In the genomic region with DNA sequence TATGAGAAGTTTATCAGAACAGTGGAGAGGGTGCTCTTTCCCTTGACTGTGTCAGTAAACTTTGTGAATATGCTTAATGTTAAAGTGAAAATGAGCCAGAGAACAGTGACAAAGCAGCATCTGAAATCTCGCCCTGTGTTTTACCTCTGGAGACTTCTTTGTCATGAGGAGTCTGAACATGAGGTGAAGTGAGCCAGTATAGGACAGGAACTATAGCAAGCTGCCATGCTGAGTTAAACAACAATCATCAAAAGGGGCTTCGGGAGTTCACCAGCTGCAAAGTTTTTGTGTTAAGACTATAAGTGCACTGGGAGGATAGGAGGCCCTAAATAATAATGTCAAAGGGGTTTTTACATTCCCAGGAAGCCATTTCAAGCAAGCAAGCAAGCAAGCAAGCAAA, we compare ENCODE assay signal across 26 mouse cellular contexts.
DNase-seq lines count a peak whose midpoint lies in the region; ATAC-seq lines count a peak whose summit lies in the region.
"Had no signal": no experiment of that assay in that cellular context is flagged by ENCODE, and none has a peak within 500 bp of the region (broad histone marks: within the 10 kb centered on the region; RNA-seq: fewer than 3 reads in every experiment).

No protein-coding gene starts in this region.

- no peaks in the 10 kb centered on the region for H3K36me3 ChIP-seq in hindbrain, embryonic 11.5 days (ENCODE audit: control insufficient read depth, insufficient read depth, low read length)
- H3K36me3 ChIP-seq in hindbrain, embryonic 13.5 days: no peaks in the 10 kb centered on the region
- no peaks in the 10 kb centered on the region; the same call in 1 of the 2 replicates for H3K36me3 ChIP-seq in midbrain, embryonic 12.5 days
- H3K36me3 ChIP-seq in midbrain, embryonic 16.5 days (ENCODE audit: control insufficient read depth, insufficient read depth, low read length): no peaks in the 10 kb centered on the region
- H3K36me3 ChIP-seq: embryonic facial prominence, embryonic 13.5 days; heart, embryonic 12.5 days; limb, embryonic 12.5 days; lung, embryonic 15.5 days had no signal

- DNase-seq in embryo, embryonic 10 days (ENCODE audit: low spot score): peak; percentile 14
- no peak for DNase-seq in embryo, embryonic 9.5 days (ENCODE audit: extremely low spot score)
- DNase-seq in hindbrain, embryonic 11.5 days (ENCODE audit: low spot score): no peak
- peak; percentile 20 for DNase-seq in embryo, embryonic 11 days
- no peak for DNase-seq in heart, postnatal 25 days (ENCODE audit: low spot score)
- DNase-seq: adrenal gland, adult 8-10 months; cerebellum, adult 2 months; cerebellum, postnatal 14 days; gastrocnemius, adult 2 months; gastrocnemius, postnatal 36 days; heart, adult 2 months; kidney, adult 11 months; kidney, postnatal 14 days; thymus, adult 2 months; thymus, postnatal 36 days had no signal

- peak overlapping the region; percentile 58; the same call in 1 of the 2 replicates for H3K27ac ChIP-seq in hindbrain, embryonic 11.5 days (ENCODE audit: low read depth, low read length)
- no peak overlapping the region for H3K27ac ChIP-seq in hindbrain, embryonic 13.5 days
- peak overlapping the region; percentile 56 for H3K27ac ChIP-seq in midbrain, embryonic 12.5 days (replicated peaks)
- H3K27ac ChIP-seq in midbrain, embryonic 16.5 days (ENCODE audit: low read length): no peak overlapping the region
- H3K27ac ChIP-seq: embryonic facial prominence, embryonic 13.5 days; gastrocnemius, adult 2 months; heart, adult 2 months; left cerebral cortex, adult 2 months; limb, embryonic 12.5 days; lung, embryonic 15.5 days had no signal

- no peak overlapping the region for H3K9ac ChIP-seq in hindbrain, embryonic 11.5 days (ENCODE audit: low read depth, low read length)
- H3K9ac ChIP-seq in hindbrain, embryonic 13.5 days: no peak overlapping the region
- H3K9ac ChIP-seq in midbrain, embryonic 12.5 days (replicated peaks): no peak overlapping the region
- no peak overlapping the region for H3K9ac ChIP-seq in midbrain, embryonic 16.5 days (ENCODE audit: low read depth, low read length)
- H3K9ac ChIP-seq: embryonic facial prominence, embryonic 13.5 days; heart, embryonic 12.5 days; limb, embryonic 12.5 days; lung, embryonic 15.5 days had no signal

- intact Hi-C loops in heart, postnatal 25 days (cut with DNase I): loop anchor here (10.0 kb wide), 1 partner anchor 142 kb away; no protein-coding TSS in a partner anchor

- 23% methylated on average over 2 of the region's 2 CpGs for WGBS in hindbrain, embryonic 11.5 days
- 10% methylated on average over 2 of the region's 2 CpGs for WGBS in hindbrain, embryonic 13.5 days
- 28% methylated on average over 2 of the region's 2 CpGs for WGBS in midbrain, embryonic 12.5 days
- 10% methylated on average over 2 of the region's 2 CpGs for WGBS in midbrain, embryonic 16.5 days

- H3K4me1 ChIP-seq in hindbrain, embryonic 11.5 days (replicated peaks; ENCODE audit: control insufficient read depth, insufficient read depth, low read length): no peaks in the 10 kb centered on the region
- peaks cover 5% of the 10 kb centered on the region; the same call in 1 of the 2 replicates for H3K4me1 ChIP-seq in hindbrain, embryonic 13.5 days (replicated peaks)
- H3K4me1 ChIP-seq in midbrain, embryonic 12.5 days: peaks cover 9% of the 10 kb centered on the region; the same call in 1 of the 2 replicates
- no peaks in the 10 kb centered on the region for H3K4me1 ChIP-seq in midbrain, embryonic 16.5 days (ENCODE audit: control insufficient read depth, insufficient read depth, low read length)
- H3K4me1 ChIP-seq: embryonic facial prominence, embryonic 13.5 days; heart, embryonic 12.5 days; limb, embryonic 12.5 days; lung, embryonic 15.5 days had no signal

- ATAC-seq in hindbrain, embryonic 11.5 days (ENCODE audit: low FRiP score): peak; percentile 48; the same call in 1 of the 2 replicates
- ATAC-seq in hindbrain, embryonic 13.5 days (ENCODE audit: low FRiP score): no peak
- ATAC-seq in midbrain, embryonic 12.5 days (ENCODE audit: low FRiP score, low read depth): no peak
- ATAC-seq in midbrain, embryonic 16.5 days: no peak
- ATAC-seq: activated CD4-positive, CD25-positive, alpha-beta regulatory T cell, adult 4 months; inflammation-experienced regulatory T-cells, adult 6 months had no signal

- H3K27me3 ChIP-seq in hindbrain, embryonic 11.5 days (ENCODE audit: control insufficient read depth, insufficient read depth, low read length): no peaks in the 10 kb centered on the region
- no peaks in the 10 kb centered on the region for H3K27me3 ChIP-seq in hindbrain, embryonic 13.5 days
- no peaks in the 10 kb centered on the region for H3K27me3 ChIP-seq in midbrain, embryonic 12.5 days
- no peaks in the 10 kb centered on the region for H3K27me3 ChIP-seq in midbrain, embryonic 16.5 days (ENCODE audit: control insufficient read depth, insufficient read depth, low read depth, low read length)
- H3K27me3 ChIP-seq: CH12.LX; embryonic facial prominence, embryonic 13.5 days; heart, embryonic 12.5 days; limb, embryonic 12.5 days; lung, embryonic 15.5 days had no signal

- no peak overlapping the region for H3K4me3 ChIP-seq in hindbrain, embryonic 11.5 days (ENCODE audit: low read depth, low read length)
- no peak overlapping the region for H3K4me3 ChIP-seq in hindbrain, embryonic 13.5 days
- H3K4me3 ChIP-seq in midbrain, embryonic 12.5 days: no peak overlapping the region
- H3K4me3 ChIP-seq in midbrain, embryonic 16.5 days (ENCODE audit: low read depth, low read length): no peak overlapping the region
- H3K4me3 ChIP-seq: embryonic facial prominence, embryonic 13.5 days; gastrocnemius, adult 2 months; heart, adult 2 months; heart, embryonic 12.5 days; left cerebral cortex, adult 2 months; limb, embryonic 12.5 days; lung, embryonic 15.5 days had no signal

- no peaks in the 10 kb centered on the region for H3K9me3 ChIP-seq in hindbrain, embryonic 11.5 days (ENCODE audit: control insufficient read depth, low read length)
- H3K9me3 ChIP-seq in hindbrain, embryonic 13.5 days: no peaks in the 10 kb centered on the region
- H3K9me3 ChIP-seq in midbrain, embryonic 12.5 days: no peaks in the 10 kb centered on the region
- H3K9me3 ChIP-seq in midbrain, embryonic 16.5 days (replicated peaks; ENCODE audit: control insufficient read depth, low read length, poor library complexity, severe bottlenecking): no peaks in the 10 kb centered on the region
- H3K9me3 ChIP-seq: embryonic facial prominence, embryonic 13.5 days; heart, embryonic 12.5 days; limb, embryonic 12.5 days; lung, embryonic 15.5 days had no signal

- H3K4me2 ChIP-seq in hindbrain, embryonic 11.5 days (replicated peaks; ENCODE audit: low read depth, low read length): no peak overlapping the region
- H3K4me2 ChIP-seq in hindbrain, embryonic 13.5 days: no peak overlapping the region
- H3K4me2 ChIP-seq in midbrain, embryonic 12.5 days (replicated peaks): no peak overlapping the region
- no peak overlapping the region for H3K4me2 ChIP-seq in midbrain, embryonic 16.5 days (ENCODE audit: low read length)
- H3K4me2 ChIP-seq: embryonic facial prominence, embryonic 13.5 days; heart, embryonic 12.5 days; limb, embryonic 12.5 days; lung, embryonic 15.5 days had no signal

Comparison
In these comparisons a context has a peak if more than half of its experiments do, and no peak if none do; other contexts are left out.
1. DNase-seq: peak in embryo, embryonic 10 days (single experiment) and embryo, embryonic 11 days (single experiment); none in embryo, embryonic 9.5 days (single experiment), hindbrain, embryonic 11.5 days (single experiment) and heart, postnatal 25 days (single experiment).
2. H3K27ac ChIP-seq: peak in hindbrain, embryonic 11.5 days (single experiment) and midbrain, embryonic 12.5 days (single experiment); none in hindbrain, embryonic 13.5 days (single experiment) and midbrain, embryonic 16.5 days (single experiment).